Mouse (Mus musculus): ENCODE results near the gene Sephs1.
"Not testable (repeated sequence)": the region's sequence is repeated elsewhere in the genome, so short reads cannot be mapped to it uniquely, and the experiment has no call there.

Sephs1 gene

GRCm38 (mm10) chr2:4907916-4908315 lies 26.6 kb downstream of the Sephs1 start:
- no peak for DNase-seq

DNA sequence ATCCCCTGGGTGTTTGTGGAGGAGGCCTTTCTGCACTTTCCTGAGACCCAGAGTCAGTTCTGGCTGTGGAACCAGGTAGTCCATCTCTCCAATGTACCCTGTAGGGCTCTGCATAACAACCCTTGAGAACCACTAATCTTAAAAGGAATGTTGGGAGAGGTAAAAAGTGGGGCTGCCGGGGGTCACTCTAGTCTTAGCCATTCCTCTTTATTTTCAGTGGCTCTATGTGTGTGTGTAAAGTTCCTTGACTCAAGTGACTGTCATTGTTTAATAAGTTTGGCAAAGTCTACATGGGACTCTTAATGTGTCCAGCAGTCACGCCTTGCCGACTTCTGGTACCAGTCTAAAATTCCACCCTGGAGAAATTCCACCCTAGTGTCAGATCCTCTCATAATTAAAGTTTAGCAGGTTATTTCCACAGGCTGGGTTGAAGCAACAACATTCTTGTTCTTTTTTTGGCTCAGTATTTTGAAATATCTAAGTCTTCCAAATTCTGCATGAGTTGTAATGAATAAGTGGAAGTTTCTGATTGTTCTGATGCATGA lies 27.5 kb downstream of the Sephs1 start:
- no peak for DNase-seq

GRCm38 (mm10) chr2:4909909-4910308 lies 28.5 kb downstream of the Sephs1 start:
- peak in 1 of 2 experiments; percentile 9 for DNase-seq

DNA sequence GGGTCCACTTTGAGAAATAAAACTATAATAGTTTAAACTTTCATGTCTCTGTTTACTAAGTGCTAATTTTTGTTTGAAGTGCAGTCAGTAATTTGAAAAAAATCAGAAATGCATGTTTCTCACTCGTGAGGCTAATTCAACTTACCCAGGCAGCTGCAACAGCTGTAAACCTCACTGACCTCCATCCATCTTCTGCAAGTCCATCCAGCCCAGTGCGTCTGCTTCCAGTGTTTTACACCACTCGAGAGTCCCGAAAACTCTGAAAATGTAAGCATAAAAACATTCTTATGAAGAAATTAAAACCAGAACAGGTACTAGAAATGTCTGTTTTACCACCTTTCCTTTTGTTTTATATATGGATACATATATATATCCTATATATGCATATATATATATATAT lies 29.2 kb downstream of the Sephs1 start:
- peak; percentile 48 to 50 for DNase-seq

DNA sequence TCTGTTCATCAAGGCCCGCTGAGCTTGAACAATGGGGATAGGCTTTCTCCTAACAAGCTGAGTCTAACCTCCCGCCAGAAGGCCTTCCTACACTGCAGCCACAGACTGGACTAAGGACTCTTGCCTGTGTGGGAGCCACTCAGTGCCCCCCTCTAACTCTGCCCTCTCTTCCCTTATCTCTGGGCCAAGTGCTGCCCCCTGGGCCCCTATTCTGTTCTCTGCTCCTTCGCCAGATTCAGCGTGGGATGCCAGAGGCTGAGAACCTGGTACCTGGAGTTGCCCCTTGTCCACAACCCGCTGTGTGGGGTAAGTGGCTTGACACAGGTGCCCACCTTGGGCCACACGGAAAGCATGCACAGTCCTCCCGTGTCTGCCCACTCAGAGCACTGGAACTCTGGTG lies 32.6 kb downstream of the Sephs1 start:
- no peak for DNase-seq

DNA sequence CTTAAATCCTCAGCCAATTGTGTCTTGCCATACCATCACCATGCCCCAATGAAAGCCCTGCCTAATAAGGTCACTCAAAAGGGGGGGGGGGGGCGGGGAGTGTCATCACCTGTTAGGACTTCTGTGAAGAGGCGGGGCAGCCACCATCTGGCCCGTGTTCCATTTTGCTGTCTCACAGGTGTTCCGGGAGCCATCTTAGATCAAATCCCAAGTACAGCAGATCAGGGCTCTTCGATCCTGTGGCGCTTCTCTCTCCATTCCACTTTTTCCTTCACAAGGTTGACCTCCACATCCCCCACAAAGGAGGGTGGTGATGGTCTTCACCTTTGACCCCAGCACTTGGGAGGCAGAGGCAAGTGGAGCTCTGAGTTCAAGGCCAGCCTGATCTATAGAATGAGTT lies 34.7 kb downstream of the Sephs1 start:
- DNase-seq: no peak

DNA sequence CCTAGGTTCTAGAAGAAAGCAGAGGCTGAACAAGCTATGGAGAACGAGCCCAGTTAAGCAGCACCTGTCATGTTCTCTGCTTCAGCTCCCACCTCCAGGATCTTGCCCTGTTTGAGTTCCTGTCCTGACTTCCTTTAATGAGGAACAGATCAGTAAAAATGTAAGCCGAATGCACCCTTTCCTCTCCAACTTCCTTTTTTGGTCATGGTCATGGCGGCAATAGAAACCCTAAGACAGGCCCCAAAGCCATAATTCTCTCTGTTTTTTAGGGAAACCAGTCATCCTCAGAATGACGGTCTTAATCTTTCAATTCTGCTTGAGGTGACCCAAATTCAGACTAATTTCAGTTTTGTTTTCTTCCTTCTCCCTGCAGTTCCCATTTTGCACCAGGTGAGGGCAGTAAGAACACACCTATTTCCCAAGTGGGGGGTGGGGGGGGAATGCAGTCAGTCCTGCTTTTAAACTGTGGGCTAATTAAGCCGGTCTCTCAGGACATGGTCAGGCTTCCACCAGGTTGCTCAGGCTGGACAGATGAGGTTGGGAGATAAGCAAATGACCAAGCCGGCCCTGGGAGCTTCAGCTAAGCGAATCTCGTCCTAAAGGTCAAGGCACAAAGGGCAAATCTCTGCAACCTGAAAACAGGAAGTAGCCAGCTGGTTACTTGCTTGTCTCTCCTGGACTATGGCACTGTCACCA lies 36.1 kb downstream of the Sephs1 start:
- peak; percentile 63 to 74 for DNase-seq

DNA sequence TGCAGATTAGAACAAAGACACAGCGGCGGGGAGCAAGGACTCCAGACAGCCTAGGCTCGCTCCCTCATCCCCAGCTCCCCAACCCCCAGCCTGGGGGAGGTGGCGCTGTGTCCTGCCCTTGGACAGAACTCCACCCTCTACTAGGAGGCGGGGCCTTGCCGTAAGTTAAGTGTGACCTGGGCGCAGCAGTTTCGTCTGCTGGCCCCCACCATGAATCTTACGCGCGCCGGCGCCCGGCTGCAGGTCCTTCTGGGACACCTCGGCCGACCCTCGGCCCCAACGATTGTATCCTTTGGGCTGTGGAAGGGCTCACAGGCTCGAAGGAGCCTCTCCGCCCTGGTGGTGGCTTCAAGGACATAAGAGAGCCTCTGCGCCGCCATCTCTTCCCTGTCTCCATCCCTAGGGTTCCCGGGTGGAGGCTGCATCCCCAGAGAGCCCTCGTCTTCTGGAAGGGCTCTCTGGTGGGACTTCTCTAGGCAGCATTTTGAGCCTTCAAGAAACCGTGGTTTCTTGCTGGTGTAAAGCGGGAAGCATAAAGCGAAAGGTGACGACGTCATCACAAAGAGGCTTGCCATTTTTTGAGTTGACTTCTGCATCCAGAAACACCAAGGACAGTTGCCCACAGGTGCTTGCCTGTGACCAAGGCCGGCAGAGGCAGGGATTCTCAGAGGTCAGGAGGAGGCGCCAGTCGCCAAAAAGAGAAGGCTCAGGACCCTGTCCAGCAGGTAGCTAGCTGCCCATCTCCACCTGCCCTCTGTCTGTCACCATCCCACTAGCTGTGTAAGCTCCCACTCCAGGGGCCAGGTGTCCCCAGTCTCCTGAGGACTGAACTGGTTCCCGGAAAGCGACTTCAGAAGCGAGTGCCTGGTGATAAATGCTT lies 37.7 kb downstream of the Sephs1 start, which contains the start of gene Phyh:
Phyh (plus strand) TSS at position 160 of the 880 bp plus-strand sequence.
- DNase-seq: peak; percentile 89 to 94

GRCm38 (mm10) chr2:4921019-4921418 lies 39.7 kb downstream of the Sephs1 start:
- DNase-seq: no peak

DNA sequence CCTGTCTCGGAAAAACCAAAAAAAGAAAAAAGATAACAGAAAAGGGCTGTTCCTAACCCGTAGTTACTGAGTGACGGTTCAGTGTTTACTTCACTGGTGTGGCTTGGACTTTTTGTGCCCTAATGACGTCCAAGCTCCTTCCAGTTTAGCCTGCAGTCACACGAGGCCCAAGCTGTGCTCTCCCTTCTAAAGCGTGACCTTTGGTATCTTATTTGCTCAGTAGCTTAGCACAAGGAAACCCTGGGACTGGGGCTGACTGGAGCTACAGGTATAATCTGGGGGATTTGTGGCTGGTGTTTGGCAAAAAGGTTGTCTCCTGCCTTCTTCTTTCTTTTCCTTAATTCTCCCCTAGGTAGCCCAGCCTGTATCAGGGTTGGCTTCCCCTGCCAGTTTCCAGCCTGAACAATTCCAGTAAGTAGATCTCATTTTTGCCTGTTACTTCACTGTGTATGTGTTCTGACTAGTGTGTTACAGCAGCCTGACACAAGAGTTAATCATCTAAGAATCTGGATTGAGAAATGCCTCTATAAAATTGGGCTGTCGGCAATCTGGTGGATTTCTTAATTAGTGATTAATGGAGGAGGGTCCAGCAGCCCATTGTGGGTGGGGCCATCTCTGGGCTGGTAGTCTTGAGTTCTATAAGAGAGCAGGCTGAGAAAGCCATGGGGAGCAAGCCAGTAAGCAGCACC lies 41.3 kb downstream of the Sephs1 start:
- DNase-seq: peak in 1 of 2 experiments; percentile 37

DNA sequence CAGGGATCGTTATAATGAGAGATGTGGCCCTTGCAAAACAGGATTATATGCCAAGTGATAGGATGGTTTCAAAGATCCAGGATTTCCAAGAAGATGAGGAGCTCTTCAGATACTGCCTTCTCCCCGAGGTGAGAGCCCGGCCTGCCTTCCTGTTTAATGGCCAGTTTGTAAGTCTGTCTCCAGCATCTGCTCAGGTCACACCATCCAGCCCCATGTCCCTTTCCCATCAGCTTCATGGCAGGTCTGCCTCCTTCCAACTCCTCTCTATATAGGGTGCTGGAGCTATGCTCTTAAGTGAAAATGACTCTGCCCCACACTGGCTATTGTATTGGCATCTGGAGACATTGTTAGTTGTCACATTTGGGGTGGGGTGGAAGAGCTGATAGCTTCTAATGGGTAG lies 46.0 kb downstream of the Sephs1 start:
- no peak for DNase-seq

GRCm38 (mm10) chr2:4929230-4929629 lies 47.9 kb downstream of the Sephs1 start:
- no peak for DNase-seq

- no peak for DNase-seq
These were observed 53.2 kb downstream of the Sephs1 start for GRCm38 (mm10) chr2:4934516-4934915.

GRCm38 (mm10) chr2:4937931-4938330 lies 56.6 kb downstream of the Sephs1 start:
- DNase-seq: no peak

DNA sequence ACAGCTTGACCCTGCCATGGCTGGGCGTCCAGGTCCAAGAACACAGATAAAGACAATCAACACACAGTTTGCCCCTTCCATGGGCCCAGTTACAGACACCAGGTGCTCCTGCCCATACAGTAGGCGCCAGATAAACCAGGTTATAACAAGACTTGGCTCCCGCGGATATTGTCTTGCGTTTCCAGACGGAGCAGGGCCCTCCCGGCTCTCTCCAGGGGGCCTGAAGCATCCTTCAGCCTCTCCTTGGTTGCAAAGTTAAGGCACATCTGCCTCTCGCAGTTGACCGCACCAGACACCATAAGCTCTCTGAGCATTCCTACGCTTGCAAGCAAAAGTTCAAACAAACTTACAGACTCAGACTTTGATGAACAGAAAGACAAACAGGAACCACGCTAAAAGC lies 59.5 kb downstream of the Sephs1 start:
- no peak for DNase-seq

DNA sequence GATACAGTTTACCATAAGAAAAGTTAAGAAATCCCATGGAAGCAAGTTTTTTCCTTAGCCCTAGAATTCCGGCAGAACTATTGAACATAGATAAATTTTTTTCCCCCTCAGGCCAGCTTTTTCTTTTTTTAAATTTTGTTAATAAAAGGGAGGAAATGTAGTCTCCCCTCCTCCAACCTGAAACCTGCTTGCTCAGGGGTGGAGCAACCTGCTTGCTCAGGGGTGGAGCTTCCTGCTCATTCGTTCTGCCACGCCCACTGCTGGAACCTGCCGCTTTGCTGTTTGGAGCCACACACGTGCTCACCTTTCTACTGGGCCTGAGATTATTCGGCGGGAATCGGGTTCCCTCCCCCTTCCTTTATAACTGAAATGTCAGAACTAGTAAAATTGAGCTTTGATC lies 68.3 kb downstream of the Sephs1 start:
- DNase-seq: not testable (repeated sequence)

GRCm38 (mm10) chr2:4950986-4951385 lies 69.6 kb downstream of the Sephs1 start:
- DNase-seq: no peak

- no peak for DNase-seq
These were observed 72.9 kb downstream of the Sephs1 start for GRCm38 (mm10) chr2:4954216-4954760.

- DNase-seq: no peak
These were observed 76.7 kb downstream of the Sephs1 start for GRCm38 (mm10) chr2:4958039-4958438.

Measured in kidney, postnatal 4 days (tissue).